Mouse (Mus musculus) regulatory T cell (primary cell): ENCODE results near the gene Lhb.
"Not testable (repeated sequence)": the region's sequence is repeated elsewhere in the genome, so short reads cannot be mapped to it uniquely, and the experiment has no call there.

ENCODE experiments used
- in situ Hi-C: fragments of 300-600 bp; cut with MboI, MseI; formaldehyde crosslinking; loops from one replicate; pipeline ENCODE4 v1.15.1; 2025; ENCODE audit warnings: high pct_unique_total_duplicates

Gene Lhb

DNA sequence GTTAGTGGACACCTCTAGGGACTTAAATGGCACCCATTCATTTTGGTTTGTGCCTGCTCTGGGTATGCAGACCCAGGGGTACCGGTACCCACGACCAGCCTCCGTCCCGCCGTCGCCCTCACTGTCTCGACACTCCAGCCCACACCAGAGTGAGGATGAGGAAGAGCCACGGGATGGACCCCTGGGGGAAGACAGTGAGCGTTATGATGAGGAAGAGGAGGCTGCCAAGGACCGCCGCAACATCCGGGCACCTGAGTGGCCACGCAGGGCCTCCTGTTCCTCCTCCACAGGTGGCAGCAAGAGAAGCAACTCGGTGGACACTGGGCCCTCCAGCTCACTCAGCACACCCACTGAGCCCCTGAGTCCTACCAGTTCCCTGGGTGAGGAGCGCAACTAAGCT is 34.4 kb downstream of the Lhb start:
- in situ Hi-C loops: no loop called here

- in situ Hi-C loops: no loop called here
Observed at GRCm38 (mm10) chr7:45455932-45456696, 35.5 kb downstream of the Lhb start.

DNA sequence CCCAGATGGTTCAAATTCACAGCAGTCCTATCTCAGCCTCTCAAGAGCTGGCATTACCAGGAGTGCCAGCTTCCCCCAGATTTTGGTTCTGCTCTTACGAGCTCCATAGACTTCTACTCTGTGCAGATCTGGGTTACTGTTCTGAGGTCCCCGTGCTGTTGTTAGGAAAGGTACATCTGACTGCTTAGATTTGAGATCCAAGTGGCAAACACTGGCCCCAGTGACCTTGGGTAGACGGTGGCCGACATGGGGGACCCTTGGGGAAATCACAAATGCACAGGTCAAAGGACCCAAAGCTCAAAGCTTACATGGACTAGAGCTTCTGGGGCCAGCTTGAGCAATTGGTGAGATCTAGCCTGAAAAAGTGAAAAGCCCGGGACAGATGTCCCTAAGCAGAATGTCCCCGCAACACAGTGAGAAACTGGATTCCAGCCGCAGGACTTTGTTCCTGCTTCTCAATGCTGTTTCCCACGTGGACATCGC is 36.1 kb downstream of the Lhb start:
- in situ Hi-C loops: no loop called here

GRCm38 (mm10) chr7:45457204-45458060 is 36.8 kb downstream of the Lhb start:
- in situ Hi-C loops: no loop called here

DNA sequence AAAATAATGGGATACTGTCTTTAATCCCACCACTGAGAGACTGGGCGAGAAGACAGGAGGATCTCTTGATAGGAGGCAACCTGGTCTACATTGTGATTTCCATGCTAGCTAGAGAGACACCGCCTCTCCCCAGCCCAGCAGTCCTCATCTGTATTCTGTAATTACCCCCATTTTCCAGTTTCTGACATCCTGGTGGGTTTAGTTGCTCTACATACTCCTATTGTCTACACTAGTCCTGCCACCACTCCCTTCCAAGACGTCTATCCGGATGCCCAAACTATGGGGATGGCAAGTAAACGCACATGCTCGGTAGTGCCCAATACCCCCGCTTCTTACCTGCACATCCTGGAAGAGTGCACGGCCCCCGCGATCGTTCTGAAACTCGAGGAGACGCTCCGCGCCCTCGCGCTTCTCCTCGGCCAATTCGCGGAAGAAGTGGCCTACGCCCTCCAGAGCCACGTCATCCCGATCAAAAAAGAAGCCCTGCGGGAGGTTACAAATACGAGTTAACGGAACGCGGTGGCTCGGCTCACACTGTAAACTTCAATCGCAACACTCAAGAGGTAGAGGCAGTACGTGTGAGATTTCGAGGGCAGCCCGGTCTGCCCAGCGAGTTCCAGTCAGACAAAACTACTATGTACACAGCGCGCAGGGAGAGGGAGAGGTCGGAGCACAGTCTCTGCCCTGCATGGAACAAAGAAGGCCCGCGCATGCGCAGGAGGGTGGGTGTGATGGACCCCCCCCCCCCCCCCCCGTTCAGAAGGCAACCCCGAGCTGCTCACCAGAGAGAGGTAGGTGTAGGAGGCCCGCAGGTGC is 38.3 kb downstream of the Lhb start:
- in situ Hi-C loops: no loop called here

GRCm38 (mm10) chr7:45459564-45460140 is 39.0 kb downstream of the Lhb start, which contains the start of gene Ftl1:
TSS of gene Ftl1 (minus strand) at chr7:45459884.
- in situ Hi-C loops: not testable (repeated sequence)

- in situ Hi-C loops: no loop called here
Observed at GRCm38 (mm10) chr7:45460377-45460776, 39.8 kb downstream of the Lhb start.

GRCm38 (mm10) chr7:45460860-45461314 is 40.3 kb downstream of the Lhb start:
- in situ Hi-C loops: no loop called here

- in situ Hi-C loops: no loop called here
Observed at GRCm38 (mm10) chr7:45461326-45461725, 40.7 kb downstream of the Lhb start.

GRCm38 (mm10) chr7:45461781-45462180 is 41.2 kb downstream of the Lhb start:
- in situ Hi-C loops: no loop called here

DNA sequence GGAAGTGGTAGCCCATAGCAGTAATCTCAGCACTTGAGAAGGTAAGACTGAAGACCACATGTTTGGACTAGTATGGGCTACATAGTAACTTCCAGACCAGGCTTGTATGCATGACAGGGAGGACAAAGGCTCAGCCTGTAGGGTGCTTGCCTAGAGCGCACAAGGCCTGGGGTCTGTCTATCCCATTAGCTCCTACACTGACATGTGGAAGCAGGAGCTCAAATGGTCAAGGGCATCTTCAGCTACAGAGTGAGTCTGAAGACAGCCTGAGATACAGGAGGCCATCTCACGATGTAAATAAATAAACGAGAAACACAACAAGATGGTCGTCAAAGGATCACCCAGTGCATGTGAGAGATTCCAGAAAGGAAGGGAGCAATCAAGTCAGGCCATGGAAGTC is 41.7 kb downstream of the Lhb start:
- in situ Hi-C loops: no loop called here

- in situ Hi-C loops: not testable (repeated sequence)
Observed at GRCm38 (mm10) chr7:45462868-45463267, 42.2 kb downstream of the Lhb start.

- in situ Hi-C loops: no loop called here
Observed at GRCm38 (mm10) chr7:45463987-45464778, 43.6 kb downstream of the Lhb start.

GRCm38 (mm10) chr7:45465112-45465511 is 44.5 kb downstream of the Lhb start:
- in situ Hi-C loops: no loop called here

DNA sequence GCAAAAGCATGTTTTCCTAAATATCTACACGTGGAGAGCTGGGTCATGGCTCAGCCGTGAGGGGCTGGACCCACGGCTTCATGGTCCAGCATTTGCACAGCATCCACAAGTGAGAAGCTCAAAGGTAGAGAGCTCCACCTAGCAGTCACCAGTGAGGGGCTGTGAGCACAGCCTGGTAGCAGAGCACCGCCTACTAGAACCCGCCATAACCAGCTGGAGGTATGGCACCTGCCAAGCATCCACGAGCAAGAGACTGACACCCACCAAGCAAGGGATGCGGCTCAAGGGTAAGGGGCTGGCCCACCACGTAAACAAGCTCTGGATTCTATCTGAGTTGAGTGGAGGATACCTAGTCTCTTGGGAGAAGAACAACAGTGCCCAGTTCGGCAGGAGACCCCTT is 44.9 kb downstream of the Lhb start:
- in situ Hi-C loops: no loop called here

DNA sequence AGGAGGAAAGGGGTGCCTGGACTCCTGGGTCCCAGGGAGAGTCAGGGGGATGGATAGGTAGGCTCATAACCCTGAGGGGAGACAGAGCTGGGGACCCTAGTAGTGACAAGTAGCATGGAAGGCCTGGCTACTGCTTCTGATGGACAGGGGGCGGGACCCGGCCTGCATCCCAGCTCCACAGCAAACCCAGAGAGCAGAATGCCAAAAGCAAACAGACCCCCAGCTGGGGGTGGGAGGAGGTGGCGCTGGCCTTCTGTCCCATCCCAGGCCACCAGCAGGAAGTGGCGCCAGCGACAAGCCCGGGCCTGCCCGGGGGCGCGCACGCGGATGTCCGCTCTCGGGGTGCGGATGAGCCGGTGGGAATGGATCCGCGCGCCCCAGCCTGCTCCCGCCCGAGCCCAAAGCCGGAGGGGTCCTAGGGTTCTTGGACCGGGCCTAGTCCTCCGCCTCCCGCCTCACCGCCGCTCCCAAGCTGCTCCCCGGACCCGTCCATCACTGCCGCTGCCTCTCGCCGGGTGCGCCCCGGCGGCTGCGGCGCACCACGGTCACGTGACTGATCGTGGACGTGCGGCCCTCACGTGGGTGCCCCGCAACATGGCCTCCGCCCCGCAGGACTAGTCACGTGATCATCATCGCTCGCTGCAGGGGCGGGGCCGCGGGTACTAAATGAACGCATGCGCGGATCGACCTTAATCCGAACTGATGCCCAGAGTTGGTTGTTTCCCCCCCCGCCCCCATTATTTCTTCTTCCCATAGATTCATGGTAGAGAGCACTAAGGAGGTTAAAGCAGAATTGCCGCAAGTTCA is 45.9 kb downstream of the Lhb start, which contains the start of gene Bax:
Gene Bax (minus strand): TSS at position 616 of the 807 bp plus-strand sequence.
- in situ Hi-C loops: no loop called here

- in situ Hi-C loops: no loop called here
Observed at GRCm38 (mm10) chr7:45467090-45467670, 46.6 kb downstream of the Lhb start.

GRCm38 (mm10) chr7:45470869-45471268 is 50.2 kb downstream of the Lhb start:
- in situ Hi-C loops: loop anchor here (10.0 kb wide), 1 partner anchor 94 kb away; no protein-coding TSS in a partner anchor
